In the genomic region with DNA sequence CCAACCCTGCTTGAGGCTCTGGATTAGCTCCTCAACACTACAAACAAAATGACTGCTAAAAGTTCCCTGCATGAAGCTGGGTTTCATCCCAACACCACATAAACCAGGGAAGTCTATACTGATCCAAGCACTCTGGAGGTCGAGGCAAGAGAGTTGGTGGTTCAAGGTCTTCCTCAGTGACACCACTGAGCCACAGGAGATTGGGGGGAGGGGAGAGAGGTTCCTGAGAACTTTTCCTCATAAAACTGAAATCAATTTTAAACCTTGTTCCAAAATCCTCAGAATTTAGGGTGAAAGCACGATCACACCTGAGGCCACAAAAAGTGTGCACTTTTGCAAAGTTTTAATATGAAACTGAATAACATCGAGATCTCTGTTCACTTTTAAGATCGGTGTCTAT, we compare ENCODE assay signal across 9 mouse cellular contexts. TPM values are rescaled to one million over a fixed set of nuclear protein-coding genes. Genes with fewer than 3 reads are reported as not detected.
DNase-seq lines count a peak whose midpoint lies in the region; ATAC-seq and TF ChIP-seq lines count a peak whose summit lies in the region.
"Had no signal": no experiment of that assay in that cellular context is flagged by ENCODE, and none has a peak within 500 bp of the region (broad histone marks: within the 10 kb centered on the region; RNA-seq: fewer than 3 reads in every experiment).

No protein-coding gene starts in this region.

- H3K27me3 ChIP-seq in embryonic facial prominence, embryonic 15.5 days: no peaks in the 10 kb centered on the region
- no peaks in the 10 kb centered on the region for H3K27me3 ChIP-seq in intestine, embryonic 15.5 days (replicated peaks)
- no peaks in the 10 kb centered on the region for H3K27me3 ChIP-seq in midbrain, postnatal 0 days (ENCODE audit: insufficient read depth, low read length)

- peaks cover 20% of the 10 kb centered on the region for H3K4me1 ChIP-seq in embryonic facial prominence, embryonic 15.5 days
- H3K4me1 ChIP-seq in intestine, embryonic 15.5 days (replicated peaks): peaks cover 15% of the 10 kb centered on the region
- H3K4me1 ChIP-seq in midbrain, postnatal 0 days (ENCODE audit: insufficient read depth, low read length): peaks cover 10% of the 10 kb centered on the region; the same call in 1 of the 2 replicates

- peak overlapping the region; percentile 81 for H3K4me3 ChIP-seq in left cerebral cortex, adult 2 months
- H3K4me3 ChIP-seq in embryonic facial prominence, embryonic 15.5 days (replicated peaks): peak overlapping the region; percentile 82; the same call in 1 of the 2 replicates
- peak overlapping the region; percentile 85 for H3K4me3 ChIP-seq in intestine, embryonic 15.5 days (replicated peaks)
- H3K4me3 ChIP-seq in midbrain, postnatal 0 days (ENCODE audit: low read depth, low read length): no peak overlapping the region

- no peaks in the 10 kb centered on the region for H3K36me3 ChIP-seq in embryonic facial prominence, embryonic 15.5 days
- no peaks in the 10 kb centered on the region for H3K36me3 ChIP-seq in intestine, embryonic 15.5 days
- no peaks in the 10 kb centered on the region for H3K36me3 ChIP-seq in midbrain, postnatal 0 days (ENCODE audit: insufficient read depth, low read length)

- H3K9me3 ChIP-seq in embryonic facial prominence, embryonic 15.5 days (replicated peaks): no peaks in the 10 kb centered on the region
- no peaks in the 10 kb centered on the region for H3K9me3 ChIP-seq in intestine, embryonic 15.5 days
- H3K9me3 ChIP-seq in midbrain, postnatal 0 days (ENCODE audit: low read length): no peaks in the 10 kb centered on the region

- TF ChIP-seq CTCF in left cerebral cortex, adult 2 months (IDR thresholded peaks at IDR 0.05): no peak
- TF ChIP-seq CTCF in midbrain, postnatal 0 days (IDR thresholded peaks at IDR 0.05): no peak

- intact Hi-C loops in left cerebral cortex, adult 2 months (cut with DNase I): no loop called here

- WGBS in embryonic facial prominence, embryonic 15.5 days: 67% methylated on average over 4 of the region's 4 CpGs
- 64% methylated on average over 4 of the region's 4 CpGs for WGBS in intestine, embryonic 15.5 days
- 79% methylated on average over 4 of the region's 4 CpGs for WGBS in midbrain, postnatal 0 days

- no peak for ATAC-seq in embryonic facial prominence, embryonic 15.5 days (ENCODE audit: insufficient number of reproducible peaks, low FRiP score, low TSS enrichment, low read depth)
- no peak for ATAC-seq in intestine, embryonic 15.5 days
- no peak for ATAC-seq in midbrain, postnatal 0 days (ENCODE audit: low FRiP score)
- no peak for ATAC-seq in monocyte, adult 5-6 weeks (replicated peaks; ENCODE audit: insufficient number of reproducible peaks, low FRiP score, low TSS enrichment, poor library complexity, severe bottlenecking)

- no peak for DNase-seq in left cerebral cortex, adult 2 months (ENCODE audit: extremely low spot score in 1 of 2, low spot score in 2 of 2)
- DNase-seq in left cerebral cortex, adult 11 months (ENCODE audit: low spot score): no peak
- DNase-seq in midbrain, postnatal 0 days (ENCODE audit: low spot score): no peak
- DNase-seq in left cerebral cortex, adult 8-10 months (ENCODE audit: low spot score in 2 of 2): no peak
- DNase-seq in retina, postnatal 1 day: no peak
- DNase-seq: right cerebral cortex, adult 18-20 months had no signal

- H3K27ac ChIP-seq in left cerebral cortex, adult 2 months: no peak overlapping the region
- H3K27ac ChIP-seq in embryonic facial prominence, embryonic 15.5 days (replicated peaks): no peak overlapping the region
- H3K27ac ChIP-seq in intestine, embryonic 15.5 days: no peak overlapping the region
- no peak overlapping the region for H3K27ac ChIP-seq in midbrain, postnatal 0 days (ENCODE audit: low read depth, low read length)

- peak overlapping the region; percentile 64; the same call in 1 of the 2 replicates for H3K4me2 ChIP-seq in embryonic facial prominence, embryonic 15.5 days (replicated peaks)
- peak overlapping the region; percentile 60 for H3K4me2 ChIP-seq in intestine, embryonic 15.5 days (replicated peaks)
- peak overlapping the region; percentile 85; the same call in 1 of the 2 replicates for H3K4me2 ChIP-seq in midbrain, postnatal 0 days (ENCODE audit: low read depth, low read length, poor library complexity, severe bottlenecking)

- no peak overlapping the region for H3K9ac ChIP-seq in embryonic facial prominence, embryonic 15.5 days
- no peak overlapping the region for H3K9ac ChIP-seq in intestine, embryonic 15.5 days
- no peak overlapping the region for H3K9ac ChIP-seq in midbrain, postnatal 0 days (replicated peaks; ENCODE audit: low read length, poor library complexity, severe bottlenecking)

RNA-seq across cellular contexts. Expression of gene Rap1a, which starts 1.8 kb away (rescaled TPM):
- total RNA-seq in left cerebral cortex, adult 2 months (2021): 10 to 100 TPM; 63.7 to 64.7 TPM
- polyA plus RNA-seq in embryonic facial prominence, embryonic 15.5 days (2015; fragmentation: Nextera tagmentation; extraction: Ambion mirVana): 95.4 and 99.2 TPM in 2 replicates
- 116 and 133 TPM in 2 replicates for polyA plus RNA-seq in intestine, embryonic 15.5 days (2015; fragmentation: Nextera tagmentation; extraction: Ambion mirVana)
- 27.1 and 32.2 TPM in 2 replicates for total RNA-seq in midbrain, postnatal 0 days (2014; rRNA removed)
- 59.9 and 66.0 TPM in 2 replicates for polyA plus RNA-seq in midbrain, postnatal 0 days (2015; fragmentation: Nextera tagmentation; extraction: Ambion mirVana)
- 10 to 100 TPM; 68.6 to 76.2 (median 74.4) TPM for total RNA-seq in left cerebral cortex, adult 8-10 months (2022)
- 424 to 819 TPM (median 731 TPM) in 3 replicates for total RNA-seq in monocyte, adult 5-6 weeks (2017)
